Mouse (Mus musculus) embryonic facial prominence, embryonic 13.5 days (tissue): ENCODE measurements around the gene Aoc2. TPM values are rescaled to one million over a fixed set of nuclear protein-coding genes. Genes with fewer than 3 reads are reported as not detected.
"Not testable (repeated sequence)": the region's sequence is repeated elsewhere in the genome, so short reads cannot be mapped to it uniquely, and the experiment has no call there.

ENCODE experiments used
- ATAC-seq: fragments of 200-750 bp; cut with Nextera tagmentation; 2 replicates; pipeline ENCODE4 v1.8.0; 2017; ENCODE audit warnings: low read depth; ENCODE audit not compliant: insufficient number of reproducible peaks, insufficient read depth, low FRiP score, low TSS enrichment
- H3K27ac ChIP-seq: fragments of 300-500 bp; sonication (generic); 2 replicates; pipeline ENCODE4 v1.5.1; 2015; ENCODE audit warnings: moderate library complexity, mild to moderate bottlenecking, inconsistent platforms
- H3K27me3 ChIP-seq: fragments of 300-500 bp; sonication (generic); 2 replicates; pipeline ENCODE4 v1.6.1; 2015; ENCODE audit warnings: mild to moderate bottlenecking, inconsistent platforms
- H3K36me3 ChIP-seq: fragments of 300-500 bp; sonication (generic); 2 replicates; pipeline ENCODE4 v1.6.1; 2015; ENCODE audit warnings: mild to moderate bottlenecking, inconsistent platforms
- H3K4me1 ChIP-seq: fragments of 300-500 bp; sonication (generic); 2 replicates; pipeline ENCODE4 v1.6.1; 2015; ENCODE audit warnings: inconsistent platforms
- H3K4me2 ChIP-seq: fragments of 300-500 bp; sonication (generic); 2 replicates; pipeline ENCODE4 v1.6.1; 2015; ENCODE audit warnings: moderate library complexity, mild to moderate bottlenecking, inconsistent platforms
- H3K4me3 ChIP-seq: fragments of 300-500 bp; sonication (generic); 2 replicates; pipeline ENCODE4 v1.5.1; 2015; ENCODE audit warnings: mild to moderate bottlenecking, inconsistent platforms
- H3K9ac ChIP-seq: fragments of 300-500 bp; sonication (generic); 2 replicates; pipeline ENCODE4 v1.6.1; 2015; ENCODE audit warnings: mild to moderate bottlenecking, inconsistent platforms
- H3K9me3 ChIP-seq: fragments of 300-500 bp; sonication (generic); 2 replicates; pipeline ENCODE4 v1.6.1; 2016; ENCODE audit warnings: inconsistent platforms
- WGBS: fragments of 180-500 bp; shearing (Covaris S2); methylation state at CpG from one replicate; pipeline ENCODE4 v1.1.7; 2015; ENCODE audit warnings: mixed read lengths; 5-methylcytosine and 5-hydroxymethylcytosine counted together
- microRNA-seq: library from miRNA; unstranded; fragments of <30 nt; microRNA quantifications from one replicate; pipeline ENCODE4, GENCODE M21; 2016
- polyA plus RNA-seq: library from polyadenylated mRNA; unstranded; fragments of >200 nt; fragmentation: Nextera tagmentation; extraction: Ambion mirVana; gene quantifications from 2 replicates; pipeline ENCODE4 v1.2.1, GENCODE M21; 2015

Gene Aoc2
- polyA plus RNA-seq, 1 experiment from 2014 or later, result 1.7 TPM

- Histone ChIP-seq H3K27me3 (no peaks in the 10 kb centered on the region), H3K9me3 (no peaks in the 10 kb centered on the region), H3K9ac (no peak overlapping the region), H3K4me1 (no peaks in the 10 kb centered on the region), H3K4me3 (no peak overlapping the region), H3K27ac (no peak overlapping the region), H3K36me3 (no peaks in the 10 kb centered on the region), H3K4me2 (no peak overlapping the region)
- WGBS, result 65% methylated on average over 3 of the region's 3 CpGs
- ATAC-seq, result no peak
These were observed 35.8 kb downstream of the Aoc2 start for GRCm38 (mm10) chr11:101360651-101361113.

- Histone ChIP-seq H3K4me3 (no peak overlapping the region), H3K36me3 (no peaks in the 10 kb centered on the region), H3K9me3 (no peaks in the 10 kb centered on the region), H3K4me1 (no peaks in the 10 kb centered on the region), H3K27me3 (no peaks in the 10 kb centered on the region), H3K27ac (no peak overlapping the region), H3K4me2 (no peak overlapping the region), H3K9ac (no peak overlapping the region)
- WGBS, result 86% methylated on average over 5 of the region's 5 CpGs
- ATAC-seq, result no peak
These were observed 39.7 kb downstream of the Aoc2 start for GRCm38 (mm10) chr11:101364531-101364931.

DNA sequence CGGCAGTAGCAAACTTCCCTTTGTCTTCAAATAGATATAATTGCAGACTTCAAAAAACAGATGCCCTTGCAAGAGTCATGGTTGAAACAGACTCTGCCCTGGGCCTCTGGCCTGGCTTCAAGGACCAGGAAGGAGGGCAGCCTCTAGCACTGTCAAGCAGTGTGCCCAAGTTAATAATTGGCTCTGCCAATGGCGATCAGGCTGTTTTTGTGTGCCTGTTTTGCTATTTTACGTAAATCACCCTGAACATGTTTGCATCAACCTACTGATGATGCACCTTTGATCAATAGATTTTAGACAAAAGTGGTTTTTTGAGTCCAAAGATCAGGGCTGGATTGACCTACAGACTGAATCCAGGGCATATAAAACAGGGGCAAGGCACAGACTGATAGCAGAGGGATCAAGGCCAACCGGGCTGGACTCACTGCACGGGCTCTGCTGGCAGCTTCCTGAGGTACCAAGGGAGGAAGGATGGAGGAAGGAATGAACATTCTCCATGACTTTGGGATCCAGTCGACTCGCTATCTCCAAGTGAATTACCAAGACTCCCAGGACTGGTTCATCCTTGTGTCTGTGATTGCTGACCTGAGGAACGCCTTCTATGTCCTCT is 42.6 kb downstream of the Aoc2 start, which contains the start of gene G6pc:
Gene G6pc, plus strand, starts transcription at position 236 of the 610 bp plus-strand sequence.
- Histone ChIP-seq H3K9ac (no peak within 1 kb of the TSS), H3K4me2 (no peak within 1 kb of the TSS), H3K4me1 (no peaks in the 10 kb centered on the region), H3K27me3 (no peaks in the 10 kb centered on the region), H3K4me3 (no peak within 1 kb of the TSS), H3K36me3 (no peaks in the 10 kb centered on the region), H3K9me3 (no peaks in the 10 kb centered on the region), H3K27ac (no peak within 1 kb of the TSS)
- 89% methylated on average over 8 of the region's 8 CpGs for WGBS
- ATAC-seq, result no peak

GRCm38 (mm10) chr11:101370141-101370540 is 45.3 kb downstream of the Aoc2 start:
- Histone ChIP-seq H3K36me3 (no peaks in the 10 kb centered on the region), H3K4me1 (no peaks in the 10 kb centered on the region), H3K27ac (no peak overlapping the region), H3K4me2 (no peak overlapping the region), H3K9ac (no peak overlapping the region), H3K4me3 (no peak overlapping the region), H3K9me3 (no peaks in the 10 kb centered on the region), H3K27me3 (no peaks in the 10 kb centered on the region)
- 81% methylated on average over 5 of the region's 5 CpGs for WGBS
- no peak for ATAC-seq

GRCm38 (mm10) chr11:101374421-101374938 is 49.6 kb downstream of the Aoc2 start:
- H3K9me3 ChIP-seq, result no peaks in the 10 kb centered on the region
- 69% methylated on average over 7 of the region's 7 CpGs for WGBS
- H3K4me2 ChIP-seq, result no peak overlapping the region
- no peaks in the 10 kb centered on the region for H3K4me1 ChIP-seq
- no peak overlapping the region for H3K4me3 ChIP-seq
- ATAC-seq, result no peak
- no peak overlapping the region for H3K27ac ChIP-seq
- H3K27me3 ChIP-seq, result no peaks in the 10 kb centered on the region
- H3K36me3 ChIP-seq, result no peaks in the 10 kb centered on the region
- no peak overlapping the region for H3K9ac ChIP-seq

GRCm38 (mm10) chr11:101378196-101378595 is 53.3 kb downstream of the Aoc2 start:
- not testable (repeated sequence) for H3K27me3 ChIP-seq, H3K4me2 ChIP-seq, H3K4me1 ChIP-seq, H3K9ac ChIP-seq, H3K36me3 ChIP-seq, ATAC-seq, H3K9me3 ChIP-seq, H3K4me3 ChIP-seq, H3K27ac ChIP-seq
- 97% methylated on average over 8 of the region's 8 CpGs for WGBS

DNA sequence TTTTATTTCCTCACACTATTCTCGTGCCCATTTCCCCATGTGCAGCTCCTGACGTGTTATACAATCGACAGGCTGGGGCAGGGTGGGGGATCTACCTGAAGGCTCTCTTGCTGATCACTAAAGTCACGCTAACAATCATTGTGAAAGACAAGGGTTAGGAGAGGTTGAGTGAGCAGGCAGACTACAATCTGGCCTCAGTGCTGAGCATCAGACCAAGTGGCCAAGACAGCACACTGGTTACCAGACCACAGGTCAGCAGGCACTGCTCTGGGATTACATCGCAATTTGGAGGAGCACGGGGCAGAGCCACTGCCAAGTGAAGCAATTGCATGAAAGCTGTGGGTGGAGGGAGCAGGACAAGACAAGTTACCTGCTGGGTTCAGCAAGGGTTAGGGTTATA is 54.1 kb downstream of the Aoc2 start:
- ATAC-seq, result no peak
- WGBS, result 82% methylated on average over 6 of the region's 6 CpGs
- H3K4me1 ChIP-seq, result no peaks in the 10 kb centered on the region
- H3K36me3 ChIP-seq, result no peaks in the 10 kb centered on the region
- no peaks in the 10 kb centered on the region for H3K9me3 ChIP-seq
- H3K4me3 ChIP-seq, result no peak overlapping the region
- no peaks in the 10 kb centered on the region for H3K27me3 ChIP-seq
- H3K9ac ChIP-seq, result no peak overlapping the region
- no peak overlapping the region for H3K27ac ChIP-seq
- no peak overlapping the region for H3K4me2 ChIP-seq

Small RNA genes within 50 kb of the gene (microRNA-seq; reads per million reads assigned to microRNA genes)
- not detected for gene Gm25593

Other genes with a start within 250 kb of the Aoc2 start
- 0.15 TPM in 1 of 2 replicates, not detected in the other for gene Hsd17b1, start 246.7 kb upstream of the Aoc2 start, polyA plus RNA-seq
- 40.8 and 43.8 TPM in 2 replicates for gene Coasy, start 242.5 kb upstream of the Aoc2 start, polyA plus RNA-seq
- 46.8 and 50.9 TPM in 2 replicates for gene Mlx, start 237.8 kb upstream of the Aoc2 start, polyA plus RNA-seq
- gene Psmc3ip, start 229.6 kb upstream of the Aoc2 start, polyA plus RNA-seq, result 43.5 and 46.1 TPM in 2 replicates
- 19.2 and 21.4 TPM in 2 replicates for gene Retreg3, start 205.2 kb upstream of the Aoc2 start, polyA plus RNA-seq
- 69.7 and 77.2 TPM in 2 replicates for gene Tubg1, start 205.1 kb upstream of the Aoc2 start, polyA plus RNA-seq
- 12.6 and 12.9 TPM in 2 replicates for gene Tubg2, start 169.2 kb upstream of the Aoc2 start, polyA plus RNA-seq
- 0.50 and 1.2 TPM in 2 replicates for gene Cntnap1, start 154.5 kb upstream of the Aoc2 start, polyA plus RNA-seq
- gene Plekhh3, start 153.7 kb upstream of the Aoc2 start, polyA plus RNA-seq, result 9.7 and 10.2 TPM in 2 replicates
- 0.15 and 0.27 TPM in 2 replicates for gene Ccr10, start 149.6 kb upstream of the Aoc2 start, polyA plus RNA-seq
- 16.9 and 19.8 TPM in 2 replicates for gene Ezh1, start 98.6 kb upstream of the Aoc2 start, polyA plus RNA-seq
- 84.9 and 92.3 TPM in 2 replicates for gene Ramp2, start 79.0 kb upstream of the Aoc2 start, polyA plus RNA-seq
- gene Vps25, start 71.4 kb upstream of the Aoc2 start, polyA plus RNA-seq, result 106 and 118 TPM in 2 replicates
- 9.8 and 10.9 TPM in 2 replicates for gene Wnk4, start 64.5 kb upstream of the Aoc2 start, polyA plus RNA-seq
- 1.7 and 2.3 TPM in 2 replicates for gene Cntd1, start 46.1 kb upstream of the Aoc2 start, polyA plus RNA-seq
- 193 and 196 TPM in 2 replicates for gene Coa3, start 45.9 kb upstream of the Aoc2 start, polyA plus RNA-seq
- gene Becn1, start 22.8 kb upstream of the Aoc2 start, polyA plus RNA-seq, result 129 and 130 TPM in 2 replicates
- gene Psme3, start 8.8 kb upstream of the Aoc2 start, polyA plus RNA-seq, result 138 and 148 TPM in 2 replicates
- gene Aoc3, start 5.5 kb downstream of the Aoc2 start, polyA plus RNA-seq, result 0.10 and 0.15 TPM in 2 replicates
- not detected in 2 replicates for gene G6pc, start 42.5 kb downstream of the Aoc2 start, polyA plus RNA-seq
- gene Aarsd1, start 92.6 kb downstream of the Aoc2 start, polyA plus RNA-seq, result 73.9 and 88.6 TPM in 2 replicates
- gene Gm27029, start 99.7 kb downstream of the Aoc2 start, polyA plus RNA-seq, result 9.7 and 10.4 TPM in 2 replicates
- 19.5 and 21.8 TPM in 2 replicates for gene Rundc1, start 100.0 kb downstream of the Aoc2 start, polyA plus RNA-seq
- 5.5 and 8.1 TPM in 2 replicates for gene Ptges3l, start 100.3 kb downstream of the Aoc2 start, polyA plus RNA-seq
- gene Rpl27, start 117.2 kb downstream of the Aoc2 start, polyA plus RNA-seq, result 342 and 404 TPM in 2 replicates
- 9.1 and 10.9 TPM in 2 replicates for gene Ifi35, start 123.3 kb downstream of the Aoc2 start, polyA plus RNA-seq
- 14.0 and 16.8 TPM in 2 replicates for gene Rnd2, start 139.9 kb downstream of the Aoc2 start, polyA plus RNA-seq
- 34.2 and 37.5 TPM in 2 replicates for gene Vat1, start 141.2 kb downstream of the Aoc2 start, polyA plus RNA-seq
- gene Brca1, start 226.9 kb downstream of the Aoc2 start, polyA plus RNA-seq, result 10.6 and 14.8 TPM in 2 replicates
- gene Nbr1, start 227.1 kb downstream of the Aoc2 start, polyA plus RNA-seq, result 77.1 and 80.7 TPM in 2 replicates